Mouse (Mus musculus): ENCODE data around the gene Grip1. TPM values are rescaled to one million over a fixed set of nuclear protein-coding genes. Genes with fewer than 3 reads are reported as not detected.
A peak's percentile ranks its signal among the peaks of the same experiment; 100 is the strongest.

The Grip1 gene
- polyA plus RNA-seq, 1 experiment from 2014 or later, result 5.0 TPM

DNA sequence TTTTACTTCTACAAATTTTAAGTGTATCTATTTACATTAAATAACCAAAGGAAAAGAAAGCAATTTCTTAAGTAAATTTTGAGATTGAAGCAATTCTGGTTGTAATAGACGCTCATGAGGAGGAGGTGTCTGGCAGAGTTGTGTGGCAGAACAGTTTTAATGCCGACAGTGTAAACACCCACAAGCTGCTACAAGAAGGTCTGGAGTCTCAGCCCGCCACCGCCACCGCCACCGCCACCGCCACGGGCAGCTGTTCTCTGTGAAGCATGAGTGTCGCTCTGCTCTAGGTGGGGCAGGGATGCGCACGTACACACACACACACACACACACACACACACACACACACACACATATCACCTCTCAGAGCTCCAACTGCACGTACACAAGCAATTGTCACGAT lies 558.7 kb downstream of the Grip1 start:
- Histone ChIP-seq H3K9ac (ENCODE audit: low read depth, low read length) (no peak overlapping the region), H3K9me3 (ENCODE audit: control insufficient read depth, low read length) (0 out of 2 replicates have a peak, but pooled peaks cover 3% of the 10 kb centered on the region), H3K4me1 (ENCODE audit: control insufficient read depth, insufficient read depth, low read length) (no peaks in the 10 kb centered on the region), H3K36me3 (ENCODE audit: control insufficient read depth, insufficient read depth, low read length) (no peaks in the 10 kb centered on the region), H3K27ac (replicated peaks; ENCODE audit: low read depth, low read length) (no peak overlapping the region), H3K4me2 (ENCODE audit: low read depth, low read length) (no peak overlapping the region), H3K27me3 (replicated peaks; ENCODE audit: control insufficient read depth, insufficient read depth, low read length) (no peaks in the 10 kb centered on the region), H3K4me3 (ENCODE audit: low read depth, low read length) (no peak overlapping the region)
- no peak for DNase-seq (ENCODE audit: low spot score)
- ATAC-seq (ENCODE audit: low read depth), result no peak
- 93% methylated on average over 13 of the region's 13 CpGs for WGBS

DNA sequence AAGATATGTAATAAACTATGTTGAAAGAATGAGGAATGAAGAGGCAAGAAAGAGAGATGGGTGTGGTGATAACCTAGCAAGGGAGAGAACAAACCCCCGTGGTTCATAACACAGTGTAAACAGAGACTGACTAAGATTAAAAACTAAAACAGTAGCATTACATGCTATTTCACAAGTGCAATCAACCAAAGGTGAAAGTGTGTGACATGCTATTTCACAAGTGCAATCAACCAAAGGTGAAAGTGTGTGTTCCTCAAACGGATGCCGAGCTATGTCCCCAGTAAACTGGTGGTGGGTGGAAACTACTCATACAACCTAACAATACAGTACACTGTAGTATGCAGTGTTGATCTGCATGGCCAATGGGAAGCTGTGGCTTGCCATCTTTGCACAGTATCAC lies 561.5 kb downstream of the Grip1 start:
- Histone ChIP-seq H3K4me1 (ENCODE audit: control insufficient read depth, insufficient read depth, low read length) (no peaks in the 10 kb centered on the region), H3K9me3 (ENCODE audit: control insufficient read depth, low read length) (no peaks in the 10 kb centered on the region), H3K27me3 (replicated peaks; ENCODE audit: control insufficient read depth, insufficient read depth, low read length) (no peaks in the 10 kb centered on the region), H3K4me2 (ENCODE audit: low read depth, low read length) (no peak overlapping the region), H3K27ac (replicated peaks; ENCODE audit: low read depth, low read length) (no peak overlapping the region), H3K36me3 (ENCODE audit: control insufficient read depth, insufficient read depth, low read length) (no peaks in the 10 kb centered on the region), H3K9ac (ENCODE audit: low read depth, low read length) (no peak overlapping the region), H3K4me3 (ENCODE audit: low read depth, low read length) (no peak overlapping the region)
- ATAC-seq (ENCODE audit: low read depth) (no peak), DNase-seq (ENCODE audit: low spot score) (no peak)
- WGBS, result 83% methylated on average over 3 of the region's 3 CpGs

DNA sequence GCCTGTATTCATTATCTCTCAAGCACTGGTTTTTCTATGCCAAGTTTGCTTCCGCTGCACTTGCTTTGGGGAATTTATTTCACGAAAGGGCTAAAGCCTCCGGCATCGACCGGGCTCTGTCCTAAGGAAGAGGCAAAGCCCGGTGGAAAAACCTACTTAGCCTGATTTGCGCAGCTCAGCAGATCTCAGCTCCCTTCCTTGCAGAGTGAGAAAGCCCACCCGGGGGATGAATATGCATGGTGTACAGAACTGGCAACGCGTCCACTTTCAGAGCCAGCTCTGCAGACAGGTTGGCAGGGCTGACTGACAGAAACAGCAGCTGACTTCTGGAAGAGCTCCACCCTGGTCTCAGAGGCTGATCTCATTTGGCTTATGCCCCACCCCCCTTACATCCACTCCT lies 572.8 kb downstream of the Grip1 start:
- Histone ChIP-seq H3K36me3 (ENCODE audit: control insufficient read depth, insufficient read depth, low read length) (no peaks in the 10 kb centered on the region), H3K4me3 (ENCODE audit: low read depth, low read length) (no peak overlapping the region), H3K9me3 (ENCODE audit: control insufficient read depth, low read length) (no peaks in the 10 kb centered on the region), H3K4me2 (ENCODE audit: low read depth, low read length) (no peak overlapping the region), H3K4me1 (ENCODE audit: control insufficient read depth, insufficient read depth, low read length) (peaks cover 3% of the 10 kb centered on the region; the same call in 1 of the 2 replicates), H3K27me3 (replicated peaks; ENCODE audit: control insufficient read depth, insufficient read depth, low read length) (no peaks in the 10 kb centered on the region), H3K9ac (ENCODE audit: low read depth, low read length) (no peak overlapping the region), H3K27ac (replicated peaks; ENCODE audit: low read depth, low read length) (no peak overlapping the region)
- ATAC-seq (ENCODE audit: low read depth), result peak; percentile 86
- DNase-seq (ENCODE audit: low spot score), result peak; percentile 84
- WGBS, result 58% methylated on average over 10 of the region's 10 CpGs

DNA sequence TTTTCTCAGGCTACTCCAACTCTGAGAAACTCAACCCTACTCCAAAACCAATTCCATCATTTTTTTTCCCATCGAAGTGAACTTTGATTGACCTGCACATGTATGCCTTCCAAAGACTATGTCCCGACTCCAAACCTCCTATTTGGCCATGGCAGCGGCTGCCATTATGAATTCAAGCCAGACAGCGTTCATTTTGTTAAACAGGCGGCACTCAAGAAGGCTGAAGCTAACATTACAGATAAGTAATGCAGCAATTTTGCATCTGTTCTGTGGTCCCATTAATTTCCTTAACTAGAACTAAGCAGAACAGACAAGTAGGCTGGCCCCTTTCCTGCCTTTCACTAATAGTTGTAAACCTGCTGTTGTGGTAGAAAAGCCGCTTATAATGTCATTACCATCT lies 577.3 kb downstream of the Grip1 start:
- H3K9me3 ChIP-seq (ENCODE audit: control insufficient read depth, low read length), result no peaks in the 10 kb centered on the region
- WGBS, result 88% methylated on average over 6 of the region's 6 CpGs
- no peak for DNase-seq (ENCODE audit: low spot score)
- H3K27me3 ChIP-seq (replicated peaks; ENCODE audit: control insufficient read depth, insufficient read depth, low read length), result no peaks in the 10 kb centered on the region
- no peak overlapping the region for H3K27ac ChIP-seq (replicated peaks; ENCODE audit: low read depth, low read length)
- H3K36me3 ChIP-seq (ENCODE audit: control insufficient read depth, insufficient read depth, low read length), result no peaks in the 10 kb centered on the region
- ATAC-seq (ENCODE audit: low read depth), result no peak
- no peak overlapping the region for H3K4me3 ChIP-seq (ENCODE audit: low read depth, low read length)
- peaks cover 3% of the 10 kb centered on the region; the same call in 1 of the 2 replicates for H3K4me1 ChIP-seq (ENCODE audit: control insufficient read depth, insufficient read depth, low read length)
- no peak overlapping the region for H3K4me2 ChIP-seq (ENCODE audit: low read depth, low read length)
- H3K9ac ChIP-seq (ENCODE audit: low read depth, low read length), result no peak overlapping the region

DNA sequence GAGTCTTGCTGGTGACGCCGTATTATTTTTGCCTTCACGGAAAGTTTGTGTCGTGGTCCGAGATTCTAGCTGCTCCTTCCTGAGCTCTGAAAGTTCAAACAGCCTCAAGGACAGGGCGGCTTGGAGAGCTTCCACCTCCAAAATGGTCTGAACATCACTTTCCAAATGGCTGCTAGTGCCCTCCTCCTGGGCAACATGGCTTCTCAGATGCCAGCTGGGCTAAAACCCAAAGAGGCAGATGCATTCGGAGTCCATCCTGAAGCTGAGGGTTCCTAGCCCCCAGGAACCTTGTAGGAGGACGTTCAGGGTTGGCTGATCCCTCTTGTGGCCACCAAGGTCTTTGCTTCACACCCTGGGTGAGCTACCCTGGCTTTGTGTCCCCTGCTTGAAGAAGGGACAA lies 577.7 kb downstream of the Grip1 start:
- Histone ChIP-seq H3K27ac (replicated peaks; ENCODE audit: low read depth, low read length) (no peak overlapping the region), H3K4me3 (ENCODE audit: low read depth, low read length) (no peak overlapping the region), H3K9ac (ENCODE audit: low read depth, low read length) (no peak overlapping the region), H3K4me1 (ENCODE audit: control insufficient read depth, insufficient read depth, low read length) (peaks cover 3% of the 10 kb centered on the region; the same call in 1 of the 2 replicates), H3K36me3 (ENCODE audit: control insufficient read depth, insufficient read depth, low read length) (no peaks in the 10 kb centered on the region), H3K27me3 (replicated peaks; ENCODE audit: control insufficient read depth, insufficient read depth, low read length) (no peaks in the 10 kb centered on the region), H3K4me2 (ENCODE audit: low read depth, low read length) (no peak overlapping the region), H3K9me3 (ENCODE audit: control insufficient read depth, low read length) (no peaks in the 10 kb centered on the region)
- WGBS, result 88% methylated on average over 8 of the region's 8 CpGs
- ATAC-seq (ENCODE audit: low read depth), result no peak
- no peak for DNase-seq (ENCODE audit: low spot score)

GRCm38 (mm10) chr10:120033866-120034265 lies 580.2 kb downstream of the Grip1 start:
- H3K4me3 ChIP-seq (ENCODE audit: low read depth, low read length), result no peak overlapping the region
- H3K4me2 ChIP-seq (ENCODE audit: low read depth, low read length), result no peak overlapping the region
- no peaks in the 10 kb centered on the region for H3K27me3 ChIP-seq (replicated peaks; ENCODE audit: control insufficient read depth, insufficient read depth, low read length)
- no peak for DNase-seq (ENCODE audit: low spot score)
- no peaks in the 10 kb centered on the region for H3K4me1 ChIP-seq (ENCODE audit: control insufficient read depth, insufficient read depth, low read length)
- WGBS, result 84% methylated on average over 9 of the region's 9 CpGs
- H3K36me3 ChIP-seq (ENCODE audit: control insufficient read depth, insufficient read depth, low read length), result no peaks in the 10 kb centered on the region
- no peak overlapping the region for H3K9ac ChIP-seq (ENCODE audit: low read depth, low read length)
- no peak overlapping the region for H3K27ac ChIP-seq (replicated peaks; ENCODE audit: low read depth, low read length)
- ATAC-seq (ENCODE audit: low read depth), result no peak
- no peaks in the 10 kb centered on the region for H3K9me3 ChIP-seq (ENCODE audit: control insufficient read depth, low read length)

- H3K9ac ChIP-seq (ENCODE audit: low read depth, low read length), result no peak overlapping the region
- H3K36me3 ChIP-seq (ENCODE audit: control insufficient read depth, insufficient read depth, low read length), result no peaks in the 10 kb centered on the region
- no peak for DNase-seq (ENCODE audit: low spot score)
- 59% methylated on average over 15 of the region's 15 CpGs for WGBS
- no peak overlapping the region for H3K4me2 ChIP-seq (ENCODE audit: low read depth, low read length)
- H3K4me3 ChIP-seq (ENCODE audit: low read depth, low read length), result no peak overlapping the region
- no peak for ATAC-seq (ENCODE audit: low read depth)
- H3K9me3 ChIP-seq (ENCODE audit: control insufficient read depth, low read length), result no peaks in the 10 kb centered on the region
- H3K4me1 ChIP-seq (ENCODE audit: control insufficient read depth, insufficient read depth, low read length), result no peaks in the 10 kb centered on the region
- H3K27me3 ChIP-seq (replicated peaks; ENCODE audit: control insufficient read depth, insufficient read depth, low read length), result no peaks in the 10 kb centered on the region
- no peak overlapping the region for H3K27ac ChIP-seq (replicated peaks; ENCODE audit: low read depth, low read length)
Observed at GRCm38 (mm10) chr10:120035211-120035733, 581.6 kb downstream of the Grip1 start.

DNA sequence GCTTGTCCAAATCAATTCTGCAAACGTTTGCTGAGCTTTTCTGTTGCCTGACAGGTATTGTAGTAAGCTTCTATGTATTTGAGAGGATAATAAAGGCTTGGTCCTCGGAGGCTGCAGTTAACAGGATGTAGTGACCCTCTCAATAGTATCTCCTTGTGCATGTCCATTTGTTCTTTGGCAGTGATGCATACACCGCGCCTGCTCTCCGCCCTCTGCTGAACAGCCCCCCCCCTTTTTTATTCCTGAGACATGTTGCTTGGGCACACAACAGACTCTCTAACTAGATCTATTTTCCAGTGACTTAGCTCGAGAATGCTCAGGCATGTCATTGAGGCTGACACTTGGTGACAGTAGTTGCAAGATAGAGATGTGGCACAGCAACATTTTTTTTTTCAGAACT lies 582.2 kb downstream of the Grip1 start:
- WGBS, result 77% methylated on average over 6 of the region's 6 CpGs
- H3K4me2 ChIP-seq (ENCODE audit: low read depth, low read length), result no peak overlapping the region
- DNase-seq (ENCODE audit: low spot score) (no peak), ATAC-seq (ENCODE audit: low read depth) (no peak)
- H3K4me3 ChIP-seq (ENCODE audit: low read depth, low read length), result no peak overlapping the region
- no peaks in the 10 kb centered on the region for H3K4me1 ChIP-seq (ENCODE audit: control insufficient read depth, insufficient read depth, low read length)
- no peaks in the 10 kb centered on the region for H3K36me3 ChIP-seq (ENCODE audit: control insufficient read depth, insufficient read depth, low read length)
- H3K27me3 ChIP-seq (replicated peaks; ENCODE audit: control insufficient read depth, insufficient read depth, low read length), result no peaks in the 10 kb centered on the region
- no peak overlapping the region for H3K27ac ChIP-seq (replicated peaks; ENCODE audit: low read depth, low read length)
- no peaks in the 10 kb centered on the region for H3K9me3 ChIP-seq (ENCODE audit: control insufficient read depth, low read length)
- H3K9ac ChIP-seq (ENCODE audit: low read depth, low read length), result no peak overlapping the region

DNA sequence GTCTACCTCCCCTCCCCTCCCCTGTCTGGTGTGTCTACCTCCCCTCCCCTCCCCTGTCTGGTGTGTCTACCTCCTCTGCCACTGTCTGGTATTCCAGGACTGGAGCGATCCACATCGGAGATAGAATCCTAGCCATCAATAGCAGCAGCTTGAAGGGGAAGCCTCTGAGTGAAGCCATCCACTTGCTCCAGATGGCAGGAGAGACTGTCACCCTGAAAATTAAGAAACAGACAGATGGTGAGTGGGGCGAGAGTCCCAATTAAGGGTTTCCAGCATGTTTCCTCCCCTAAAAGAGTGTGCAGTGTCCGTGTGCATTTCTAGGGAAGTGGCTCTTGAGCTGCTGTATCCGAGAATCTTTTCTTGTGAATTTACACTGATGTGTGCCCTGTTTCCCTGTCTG lies 584.6 kb downstream of the Grip1 start:
- no peak overlapping the region for H3K27ac ChIP-seq (replicated peaks; ENCODE audit: low read depth, low read length)
- no peaks in the 10 kb centered on the region for H3K4me1 ChIP-seq (ENCODE audit: control insufficient read depth, insufficient read depth, low read length)
- DNase-seq (ENCODE audit: low spot score) (no peak), ATAC-seq (ENCODE audit: low read depth) (no peak)
- no peaks in the 10 kb centered on the region for H3K27me3 ChIP-seq (replicated peaks; ENCODE audit: control insufficient read depth, insufficient read depth, low read length)
- H3K36me3 ChIP-seq (ENCODE audit: control insufficient read depth, insufficient read depth, low read length), result no peaks in the 10 kb centered on the region
- no peak overlapping the region for H3K4me3 ChIP-seq (ENCODE audit: low read depth, low read length)
- H3K4me2 ChIP-seq (ENCODE audit: low read depth, low read length), result no peak overlapping the region
- no peak overlapping the region for H3K9ac ChIP-seq (ENCODE audit: low read depth, low read length)
- 90% methylated on average over 5 of the region's 5 CpGs for WGBS
- H3K9me3 ChIP-seq (ENCODE audit: control insufficient read depth, low read length), result no peaks in the 10 kb centered on the region
